Mouse (Mus musculus): ENCODE measurements at regions not wholly inside any gene's neighbourhood (a gene's known extent, or its start where the extent isn't known, plus 50 kb on each side); places are given as distances from the start of the nearest gene placed in this dataset.

DNA sequence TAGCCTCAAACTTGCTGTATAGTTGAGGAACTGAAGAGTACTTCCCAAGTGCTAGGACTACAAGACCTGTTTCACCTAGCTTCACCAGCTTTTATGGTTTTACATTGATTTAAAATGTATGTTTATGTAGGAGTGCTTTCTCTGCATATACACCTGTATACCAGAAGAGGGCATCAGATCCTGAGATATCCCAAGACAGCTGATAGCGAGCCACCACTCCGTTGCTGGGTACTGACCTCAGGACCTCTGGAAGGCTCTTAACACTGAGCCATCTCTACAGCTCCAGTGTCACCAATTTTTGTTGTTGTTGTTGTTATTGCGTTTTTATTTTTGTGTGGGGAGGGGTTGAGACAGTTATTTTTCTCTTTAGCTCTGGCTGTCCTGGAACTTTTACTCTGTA lies 55.9 kb upstream of the Ddx3x start:
- no peak for DNase-seq (ENCODE audit: low spot score in 2 of 2)

DNA sequence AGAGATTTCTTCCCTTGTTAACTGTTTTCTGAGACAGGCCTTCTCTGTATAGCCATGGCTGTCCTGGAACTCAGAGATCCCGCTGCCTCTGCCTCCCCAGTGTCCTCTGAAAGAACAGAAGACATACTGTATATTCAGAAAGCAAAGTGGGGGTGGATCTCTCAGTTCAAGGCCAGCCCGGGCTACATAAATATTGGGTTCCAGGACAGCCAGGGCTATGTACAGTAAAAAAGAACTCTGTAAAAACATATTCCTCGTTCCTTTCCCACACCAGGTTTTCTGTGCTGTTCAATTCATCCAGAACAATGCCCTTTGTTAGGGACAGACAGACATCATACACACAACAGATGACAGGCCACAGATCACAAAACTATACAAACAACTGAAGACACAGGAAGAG lies 54.3 kb upstream of the Ddx3x start:
- no peak for DNase-seq (ENCODE audit: low spot score in 2 of 2)

GRCm38 (mm10) chrX:13229891-13230614 lies 50.7 kb upstream of the Ddx3x start:
- no peak for DNase-seq (ENCODE audit: low spot score in 2 of 2)

DNA sequence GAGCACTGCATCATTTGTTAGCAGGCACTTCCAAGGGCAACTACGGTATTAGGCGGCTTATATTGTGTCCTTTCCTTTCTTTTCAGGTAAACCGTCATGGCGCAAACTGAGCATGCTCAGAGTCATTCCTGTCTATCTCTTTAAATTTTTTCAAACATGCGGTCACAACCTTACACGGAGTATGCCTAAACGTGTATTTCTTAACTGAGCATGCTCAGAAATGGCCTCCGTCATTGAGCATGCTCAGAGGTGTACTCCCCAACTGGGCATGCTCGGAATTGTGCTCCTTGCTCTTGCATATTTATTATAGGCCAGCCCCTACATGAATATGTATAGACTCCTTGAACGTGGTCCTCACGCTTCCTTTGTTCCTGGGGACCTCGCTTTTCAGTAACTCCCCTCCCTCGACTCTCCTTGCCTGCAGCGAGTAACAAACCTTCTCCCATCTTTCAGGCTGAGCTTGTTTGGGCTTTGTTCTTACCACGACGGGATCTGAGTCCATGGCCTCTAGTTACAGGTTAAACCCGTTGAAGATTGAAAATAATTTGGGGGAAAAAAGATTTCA lies 50.1 kb upstream of the Ddx3x start:
- DNase-seq (ENCODE audit: low spot score in 2 of 2), result peak; percentile 31 to 80

Data from urinary bladder, adult 18-20 months (tissue).